Mouse (Mus musculus) small intestine, adult 2 months (tissue): ENCODE measurements at regions not wholly inside any gene's neighbourhood (a gene's known extent, or its start where the extent isn't known, plus 50 kb on each side); places are given as distances from the start of the nearest gene placed in this dataset.

Source experiments
- CTCF ChIP-seq: fragments of 200-500 bp; IDR thresholded peaks from 2 replicates; pipeline ENCODE4 v1.5.1; 2012; ENCODE audit warnings: low read depth, mild to moderate bottlenecking, control low read depth, inconsistent platforms, low read length, moderate library complexity, mixed read lengths; ENCODE audit not compliant: insufficient replicate concordance, insufficient read length; ENCODE audit errors: extremely low read depth
- POLR2A ChIP-seq: fragments of 200-500 bp; IDR thresholded peaks from 2 replicates; pipeline ENCODE4 v1.6.1; 2012; ENCODE audit warnings: low read depth, mild to moderate bottlenecking, control low read depth, inconsistent platforms, low read length, moderate library complexity

DNA sequence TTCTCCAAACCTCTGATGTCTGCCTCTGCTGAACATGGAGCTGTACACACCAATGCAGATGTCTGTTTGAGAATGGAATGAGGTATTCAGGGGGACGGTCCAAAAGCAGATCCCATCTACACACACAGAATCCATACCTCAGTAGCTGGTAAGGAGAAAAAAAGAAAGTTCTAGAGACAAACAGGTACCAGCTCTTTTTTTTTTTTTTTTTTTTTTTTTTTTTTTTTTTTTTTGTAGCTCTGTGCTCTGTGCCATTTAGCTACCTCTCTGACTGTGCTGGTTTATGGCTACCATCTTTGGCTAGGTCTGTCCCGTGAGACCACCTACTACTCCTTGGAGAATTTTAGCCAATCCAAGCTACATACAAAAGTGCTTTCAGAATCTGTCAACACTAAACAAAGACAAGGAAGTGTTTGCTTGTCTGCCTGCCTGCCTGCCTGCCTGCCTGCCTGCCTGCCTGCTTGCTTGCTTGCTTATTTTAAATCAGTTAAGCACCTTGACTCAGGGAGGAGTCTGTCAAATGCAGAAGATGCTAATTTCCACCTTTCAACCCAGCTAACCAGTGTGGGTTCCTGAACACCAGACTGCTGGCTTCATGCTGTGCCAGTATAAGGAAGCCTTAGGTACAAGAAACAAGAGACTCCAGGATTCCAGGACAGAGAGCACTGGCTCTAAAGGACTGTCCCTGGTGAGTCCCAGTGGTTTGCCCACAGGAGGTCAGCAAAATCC, 190.0 kb upstream of the Cdh5 start:
- no peak for TF ChIP-seq CTCF
- TF ChIP-seq POLR2A: no peak
